ENCODE assay signal across 22 mouse cellular contexts in genomic region chrX:48466174-48466573, GRCm38 (mm10). TPM values are rescaled to one million over a fixed set of nuclear protein-coding genes. Genes with fewer than 3 reads are reported as not detected.
DNase-seq lines count a peak whose midpoint lies in the region; TF ChIP-seq lines count a peak whose summit lies in the region.
"Had no signal": no experiment of that assay in that cellular context is flagged by ENCODE, and none has a peak within 500 bp of the region (broad histone marks: within the 10 kb centered on the region; RNA-seq: fewer than 3 reads in every experiment).

No protein-coding gene starts in this region.

- 66% methylated on average over 2 of the region's 2 CpGs for WGBS in heart, embryonic 10.5 days
- WGBS in small intestine, adult 2 months: 30% methylated on average over 2 of the region's 2 CpGs
- WGBS in thymus, adult 2 months: 98% methylated on average over 2 of the region's 2 CpGs

- H3K9me3 ChIP-seq in heart, embryonic 10.5 days: no peaks in the 10 kb centered on the region
- H3K9me3 ChIP-seq: forebrain, embryonic 10.5 days; forebrain, embryonic 13.5 days; heart, embryonic 13.5 days; hindbrain, embryonic 15.5 days had no signal

- H3K79me3 ChIP-seq in C2C12 (ENCODE audit: low read depth): no peaks in the 10 kb centered on the region

- H3K4me1 ChIP-seq in heart, embryonic 10.5 days: peaks cover 5% of the 10 kb centered on the region; the same call in 1 of the 2 replicates
- H3K4me1 ChIP-seq in small intestine, adult 2 months (ENCODE audit: control insufficient read depth, insufficient read depth, insufficient read length, low read length): peaks cover 21% of the 10 kb centered on the region; the same call in 1 of the 2 replicates
- H3K4me1 ChIP-seq in thymus, adult 2 months (replicated peaks; ENCODE audit: control insufficient read depth, insufficient read depth, low read length): peaks cover 10% of the 10 kb centered on the region
- H3K4me1 ChIP-seq: forebrain, embryonic 13.5 days; hindbrain, embryonic 15.5 days had no signal

- no peaks in the 10 kb centered on the region for H3K36me3 ChIP-seq in heart, embryonic 10.5 days
- no peaks in the 10 kb centered on the region for H3K36me3 ChIP-seq in C2C12 (ENCODE audit: control insufficient read depth, insufficient read depth)
- no peaks in the 10 kb centered on the region for H3K36me3 ChIP-seq in small intestine, adult 2 months (ENCODE audit: control insufficient read depth, insufficient read depth, low read length)
- H3K36me3 ChIP-seq in thymus, adult 2 months (ENCODE audit: control insufficient read depth, insufficient read depth, low read length): no peaks in the 10 kb centered on the region
- H3K36me3 ChIP-seq: forebrain, embryonic 10.5 days; heart, embryonic 13.5 days; hindbrain, embryonic 15.5 days had no signal

- no peak for TF ChIP-seq POLR2A in small intestine, adult 2 months (IDR thresholded peaks at IDR 0.05; ENCODE audit: low read depth, low read length)
- TF ChIP-seq POLR2A in thymus, adult 2 months (IDR thresholded peaks at IDR 0.05; ENCODE audit: control insufficient read depth, extremely low read depth, insufficient read depth, low read length, poor library complexity): no peak

- peak; percentile 4 for DNase-seq in heart, adult 11 months
- no peak for DNase-seq in heart, embryonic 10.5 days (ENCODE audit: low spot score)
- no peak for DNase-seq in adrenal gland, postnatal 36 days
- DNase-seq in thymus, adult 2 months: no peak
- DNase-seq: adrenal gland, adult 2 months; adrenal gland, postnatal 14 days; cerebellum, adult 18-20 months; cerebellum, adult 9-10 months; cerebellum, postnatal 14 days; gastrocnemius, postnatal 10 days; gastrocnemius, postnatal 36 days; heart, adult 18-20 months; heart, postnatal 14 days; heart, postnatal 4 days; kidney, adult 18-20 months had no signal

- no peak overlapping the region for H3K27ac ChIP-seq in heart, embryonic 10.5 days
- H3K27ac ChIP-seq in small intestine, adult 2 months (ENCODE audit: insufficient read depth, low read depth, low read length): peak overlapping the region; percentile 99
- H3K27ac ChIP-seq in thymus, adult 2 months (ENCODE audit: control insufficient read depth, insufficient read depth, low read length): no peak overlapping the region
- H3K27ac ChIP-seq: forebrain, embryonic 10.5 days; forebrain, embryonic 13.5 days; heart, embryonic 13.5 days; hindbrain, embryonic 15.5 days had no signal

- no peak overlapping the region for H3ac ChIP-seq in C2C12 (ENCODE audit: control insufficient read depth, insufficient read length, low read depth)

- no peaks in the 10 kb centered on the region for H3K79me2 ChIP-seq in C2C12 (ENCODE audit: control insufficient read depth, insufficient read depth)

- H3K27me3 ChIP-seq in heart, embryonic 10.5 days (ENCODE audit: insufficient read depth, poor library complexity, severe bottlenecking): peaks cover 5% of the 10 kb centered on the region; the same call in 1 of the 2 replicates
- no peaks in the 10 kb centered on the region for H3K27me3 ChIP-seq in C2C12 (ENCODE audit: control insufficient read depth, insufficient read depth, insufficient read length)
- H3K27me3 ChIP-seq in small intestine, adult 2 months (ENCODE audit: control insufficient read depth, insufficient read depth, low read length): no peaks in the 10 kb centered on the region
- H3K27me3 ChIP-seq in thymus, adult 2 months (ENCODE audit: control insufficient read depth, insufficient read depth, low read length): no peaks in the 10 kb centered on the region
- H3K27me3 ChIP-seq: forebrain, embryonic 13.5 days; heart, embryonic 13.5 days; hindbrain, embryonic 15.5 days had no signal

- TF ChIP-seq CTCF in C2C12 (IDR thresholded peaks at IDR 0.05; ENCODE audit: control insufficient read depth, insufficient read depth, insufficient read length): no peak
- TF ChIP-seq CTCF in small intestine, adult 2 months (IDR thresholded peaks at IDR 0.05; ENCODE audit: extremely low read depth, insufficient read length, insufficient replicate concordance, low read depth, low read length): no peak
- TF ChIP-seq CTCF in thymus, adult 2 months (IDR thresholded peaks at IDR 0.05; ENCODE audit: borderline replicate concordance, control insufficient read depth, extremely low read depth, insufficient read depth, low read length, poor library complexity): no peak

- H3K4me3 ChIP-seq in heart, embryonic 10.5 days: no peak overlapping the region
- no peak overlapping the region for H3K4me3 ChIP-seq in C2C12 (ENCODE audit: insufficient read depth, poor library complexity, severe bottlenecking)
- H3K4me3 ChIP-seq in small intestine, adult 2 months (ENCODE audit: low read depth, low read length): peak overlapping the region; percentile 3; the same call in 1 of the 2 replicates
- no peak overlapping the region for H3K4me3 ChIP-seq in thymus, adult 2 months (ENCODE audit: control insufficient read depth, insufficient read depth, low read length)
- H3K4me3 ChIP-seq: forebrain, embryonic 10.5 days; forebrain, embryonic 13.5 days; heart, embryonic 13.5 days; hindbrain, embryonic 15.5 days had no signal

TF ChIP-seq in C2C12, 6 proteins besides CTCF, POLR2A, EP300 and RAD21:
- no peak for TF ChIP-seq MYOD1 (IDR thresholded peaks at IDR 0.05; ENCODE audit: control insufficient read depth, insufficient read length, low read depth)
- TF ChIP-seq CEBPB (IDR thresholded peaks at IDR 0.05; ENCODE audit: low read depth): peak; percentile 0
TF ChIP-seq in C2C12: peak in this region for 1.

RNA-seq across cellular contexts. Expression of gene Elf4, which starts 3.2 kb away (rescaled TPM):
- polyA plus RNA-seq in heart, embryonic 10.5 days (2016; fragmentation: Nextera tagmentation; extraction: Ambion mirVana): 9.9 and 15.7 TPM in 2 replicates
- polyA plus RNA-seq in C2C12 (2012; fragmentation: generic; extraction: Trizol): 6.7 TPM
- 12.3 and 36.8 TPM in 2 replicates for polyA plus RNA-seq in small intestine, adult 2 months (2012; rRNA removed)
- total RNA-seq in adrenal gland, postnatal 36 days (2021): 10 to 100 TPM; 10.9 to 19.1 TPM
- 90.5 and 92.3 TPM in 2 replicates for polyA plus RNA-seq in thymus, adult 2 months (2012; rRNA removed)

RNA-seq across cellular contexts. Expression of gene Aifm1, which starts 47.2 kb away (rescaled TPM):
- 108 and 118 TPM in 2 replicates for polyA plus RNA-seq in heart, embryonic 10.5 days (2016; fragmentation: Nextera tagmentation; extraction: Ambion mirVana)
- 46.6 TPM for polyA plus RNA-seq in C2C12 (2012; fragmentation: generic; extraction: Trizol)
- polyA plus RNA-seq in small intestine, adult 2 months (2012; rRNA removed): 6.5 and 11.5 TPM in 2 replicates
- total RNA-seq in adrenal gland, postnatal 36 days (2021): 100 to 1,000 TPM; 163 to 224 TPM
- polyA plus RNA-seq in thymus, adult 2 months (2012; rRNA removed): 11.8 and 12.1 TPM in 2 replicates

RNA-seq across cellular contexts. Expression of gene Rab33a, which starts 52.9 kb away (rescaled TPM):
- polyA plus RNA-seq in heart, embryonic 10.5 days (2016; fragmentation: Nextera tagmentation; extraction: Ambion mirVana): 7.8 and 8.0 TPM in 2 replicates
- not detected for polyA plus RNA-seq in C2C12 (2012; fragmentation: generic; extraction: Trizol)
- 0.72 TPM in 1 of 2 replicates, not detected in the other for polyA plus RNA-seq in small intestine, adult 2 months (2012; rRNA removed)
- total RNA-seq in adrenal gland, postnatal 36 days (2021): 10 to 100 TPM in 1 of 2 experiments, 1 to 10 TPM in 1; 7.9 to 25.9 TPM
- 2.0 and 2.5 TPM in 2 replicates for polyA plus RNA-seq in thymus, adult 2 months (2012; rRNA removed)
- total RNA-seq: gastrocnemius, adult 18-20 months; gastrocnemius, postnatal 36 days had no signal
